Mouse (Mus musculus) kidney, adult 18-20 months (tissue): ENCODE data around the gene Rps5.
"Not testable (repeated sequence)": the region's sequence is repeated elsewhere in the genome, so short reads cannot be mapped to it uniquely, and the experiment has no call there.

ENCODE experiments used
- DNase-seq: peaks from one replicate; pipeline ENCODE4 v3.0.0; 2021

The Rps5 gene

DNA sequence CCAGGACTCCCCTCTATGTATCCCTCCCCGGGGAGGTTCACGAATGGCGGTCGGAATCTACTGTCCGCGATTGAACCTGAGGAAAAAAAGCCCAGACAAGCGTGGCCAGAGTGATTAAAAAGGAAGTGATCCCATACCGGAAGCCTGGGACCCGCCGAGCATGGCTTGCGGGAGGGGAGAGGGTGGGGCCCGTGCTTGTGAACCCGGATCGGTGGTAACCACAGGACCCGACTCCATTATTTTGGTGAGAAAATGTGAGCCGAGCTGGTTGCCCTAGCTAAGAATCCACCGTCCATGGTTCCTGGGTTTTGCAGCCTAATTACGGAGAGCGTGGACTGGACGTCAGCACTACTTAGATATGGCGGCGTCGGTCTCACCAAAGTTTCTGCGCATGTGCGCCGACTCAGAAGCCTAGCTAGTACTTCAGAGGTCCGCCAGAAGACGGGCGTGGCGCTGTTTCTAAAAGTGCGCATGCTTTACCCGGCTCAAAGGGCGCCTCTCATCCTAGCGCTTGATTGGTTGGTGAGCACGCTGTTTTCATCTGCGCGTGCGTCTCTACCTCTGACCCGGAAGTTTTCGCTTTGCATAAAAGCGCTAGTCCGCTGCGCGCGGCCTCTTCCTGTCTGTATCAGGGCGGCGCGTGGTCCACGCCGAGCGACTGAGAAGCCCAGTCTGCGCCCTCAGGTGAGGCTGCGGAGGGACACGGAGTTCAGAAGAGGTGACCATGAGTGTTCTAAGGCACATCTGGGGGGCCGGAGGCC, at the start of gene Rps5:
TSS of gene Rps5 (plus strand) at position 586 of the 761 bp plus-strand sequence.
- DNase-seq: peak; percentile 98

DNA sequence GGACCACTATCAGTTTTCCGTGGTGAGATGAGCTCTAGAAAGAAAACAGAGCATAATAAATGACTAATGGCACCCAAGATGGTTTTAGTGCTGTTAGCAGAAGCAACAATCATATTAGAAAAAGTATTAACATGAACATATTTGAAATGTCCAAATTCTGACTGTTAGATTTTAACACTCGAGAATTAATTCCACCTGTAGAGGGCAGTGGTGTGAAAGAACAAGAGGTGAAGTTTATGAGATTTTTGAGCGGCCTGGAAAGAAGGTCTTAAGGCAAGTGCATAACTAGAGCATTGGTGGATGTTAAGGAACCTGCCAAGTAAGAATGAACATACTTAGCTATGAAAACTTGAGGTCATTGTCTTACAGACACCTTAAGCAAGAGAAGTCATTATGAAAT, 47.8 kb upstream of the Rps5 start:
- DNase-seq: no peak

DNA sequence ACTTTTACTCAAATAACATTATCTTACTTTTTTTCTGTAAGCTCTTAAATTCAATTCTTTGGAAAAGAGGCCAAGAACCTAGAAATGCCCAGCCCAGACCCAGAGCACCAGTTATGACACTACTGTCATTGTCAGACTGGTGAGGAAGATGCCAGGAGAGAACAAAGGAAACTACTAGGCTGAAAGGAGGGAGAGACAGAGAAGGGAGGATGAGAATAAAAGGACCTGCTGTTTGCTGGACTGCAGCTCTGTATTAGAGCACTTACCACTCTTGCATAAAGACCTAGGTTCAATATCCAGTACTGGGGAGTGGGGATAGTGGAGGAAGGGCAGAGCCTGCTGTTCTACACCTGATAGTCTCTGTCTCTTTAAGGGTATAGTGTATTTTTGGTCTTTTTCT, 42.1 kb upstream of the Rps5 start:
- DNase-seq: no peak

DNA sequence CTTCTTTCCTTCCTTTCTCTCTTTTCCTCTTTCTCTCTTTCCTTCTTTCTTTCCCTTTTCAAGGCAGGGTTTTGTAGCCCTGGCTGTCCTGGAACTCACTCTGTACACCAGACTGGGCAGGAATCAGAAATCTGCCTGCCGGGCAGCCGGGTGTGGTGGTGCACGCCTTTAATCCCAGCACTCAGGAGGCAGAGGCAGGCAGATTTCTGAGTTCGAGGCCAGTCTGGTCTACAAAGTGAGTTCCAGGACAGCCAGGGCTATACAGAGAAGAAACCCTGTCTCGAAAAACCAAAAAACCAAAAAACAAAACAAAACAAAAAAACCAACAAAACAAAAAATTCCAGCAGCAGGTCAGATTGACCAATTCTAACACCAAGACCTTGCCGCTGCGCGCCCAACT, 41.6 kb upstream of the Rps5 start:
- DNase-seq: not testable (repeated sequence)

DNA sequence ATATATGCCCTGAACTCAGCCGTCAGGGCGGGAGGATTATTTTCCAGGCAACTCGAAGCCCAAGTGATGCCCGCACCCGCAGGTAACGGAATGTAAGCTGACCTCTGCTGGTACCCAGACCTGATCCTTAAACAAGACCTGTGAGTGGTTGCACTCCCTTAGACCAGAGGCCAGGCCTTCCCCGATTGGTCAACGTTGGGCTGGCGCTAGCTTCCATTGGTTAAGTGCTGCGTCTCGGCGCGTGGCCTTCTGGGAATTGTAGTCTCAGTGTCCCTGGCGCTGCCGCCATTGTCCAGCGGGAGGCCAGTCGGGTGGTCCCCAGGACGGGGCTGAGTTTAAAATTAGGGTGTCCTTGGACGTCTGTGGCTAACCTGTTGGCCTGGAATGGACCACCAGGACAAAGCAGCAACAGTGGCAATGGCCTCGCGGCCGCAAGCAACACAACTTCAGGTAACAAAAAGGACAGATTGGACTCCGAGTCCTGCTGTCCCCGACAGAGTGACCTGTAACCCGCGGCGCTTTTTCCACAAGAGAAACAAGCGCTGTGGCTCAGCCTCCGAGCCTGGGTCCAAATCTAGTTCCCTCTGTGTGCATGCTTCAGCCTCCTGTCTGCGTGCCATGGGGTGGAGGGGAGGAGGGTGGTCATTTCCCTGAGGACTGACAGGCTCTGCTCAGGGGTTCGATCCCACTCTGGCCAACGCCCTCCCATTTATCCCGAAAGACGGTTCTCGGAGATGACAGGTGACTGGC, 41.0 kb upstream of the Rps5 start, which contains the start of gene Zfp128:
TSS of gene Zfp128 (plus strand) at position 267 of the 750 bp plus-strand sequence.
- peak; percentile 94 for DNase-seq

DNA sequence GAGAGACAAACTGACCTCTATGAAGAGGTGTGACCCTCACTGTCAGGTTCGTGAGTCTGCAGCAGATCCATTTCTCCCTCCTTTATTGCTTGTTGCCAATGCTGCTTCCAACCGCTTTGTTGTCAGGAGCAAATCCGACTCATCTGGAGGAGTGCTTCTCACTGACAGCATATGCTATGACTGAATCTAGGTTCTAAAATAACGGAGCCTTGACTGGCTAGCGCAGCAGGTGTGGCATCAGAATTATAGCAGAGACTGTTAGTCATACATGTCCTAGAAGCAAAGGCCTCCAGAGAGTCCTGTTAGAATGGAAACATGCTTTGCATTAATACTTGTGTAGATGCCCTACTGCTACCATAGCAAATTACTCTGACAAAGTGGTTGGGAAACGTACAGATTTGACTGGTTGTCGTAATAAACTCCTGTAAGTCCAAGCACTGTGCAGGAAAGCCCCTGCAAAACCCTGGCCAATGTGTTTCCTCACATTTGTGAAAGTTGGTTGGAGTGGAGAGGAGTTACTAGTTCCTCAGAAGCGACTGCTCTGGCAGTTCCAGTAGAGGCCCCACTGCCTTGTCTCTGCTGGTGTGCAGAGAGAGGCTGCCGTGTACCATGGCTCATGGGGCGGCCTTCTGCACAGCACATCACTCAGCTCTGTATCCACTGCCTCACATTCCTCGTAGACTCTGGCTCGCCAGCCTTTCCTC, 35.4 kb upstream of the Rps5 start:
- DNase-seq: no peak

DNA sequence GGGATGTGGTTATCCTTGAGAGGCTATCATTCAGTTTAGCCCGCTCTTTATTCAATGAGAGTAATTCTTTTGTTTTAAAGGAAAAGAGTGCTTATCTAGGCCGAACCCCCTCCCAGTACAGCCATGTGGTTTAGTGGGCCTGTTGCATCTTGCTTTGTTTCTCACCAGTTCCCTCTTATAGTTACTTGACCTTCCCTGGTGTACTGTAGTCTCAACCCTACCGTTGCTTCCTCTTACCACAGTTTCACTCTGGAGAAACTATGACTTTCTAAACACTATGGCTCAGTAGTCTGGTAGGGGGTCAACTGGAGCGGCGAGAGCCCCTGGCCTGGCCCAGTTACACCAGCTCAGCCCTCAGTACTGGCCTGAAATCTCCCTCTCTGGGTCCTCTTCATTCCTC, 34.5 kb upstream of the Rps5 start:
- no peak for DNase-seq

DNA sequence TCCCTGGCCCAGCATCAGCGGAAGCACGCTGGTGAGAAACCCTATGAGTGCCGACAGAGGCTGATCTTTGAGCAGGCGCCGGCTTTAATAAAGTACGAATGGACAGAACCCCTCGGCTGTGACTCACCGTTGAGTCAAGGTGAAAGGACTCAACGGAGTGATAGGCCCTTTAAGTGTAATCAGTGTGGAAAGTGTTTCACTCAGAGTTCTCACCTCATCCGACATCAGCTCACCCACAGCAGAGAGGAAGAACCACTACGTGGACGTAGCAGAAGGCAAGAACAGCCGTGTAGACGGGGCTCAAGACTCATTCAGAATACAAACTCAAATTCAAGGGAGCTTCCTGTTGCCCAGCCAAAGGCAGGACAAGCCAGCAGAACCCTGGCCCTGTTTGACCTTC, 31.2 kb upstream of the Rps5 start:
- DNase-seq: no peak

DNA sequence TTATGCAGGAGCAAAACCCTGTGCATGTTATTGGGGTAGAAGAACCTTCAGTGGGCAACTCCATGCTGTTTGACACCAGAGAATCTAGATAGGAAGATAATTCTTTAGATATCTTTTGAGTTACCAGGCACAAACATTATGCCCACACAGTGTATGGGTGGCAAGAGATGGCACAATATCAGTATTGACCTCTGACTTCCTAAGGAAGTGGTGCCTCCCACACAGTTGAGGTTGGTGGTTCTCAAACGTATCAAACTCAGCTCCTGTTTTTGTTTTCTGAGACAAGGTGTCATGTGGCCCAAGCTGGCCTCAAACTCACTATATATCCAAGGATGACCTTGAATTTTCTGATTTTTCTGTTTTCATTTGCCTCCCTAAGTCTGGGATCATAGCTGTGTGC, 30.8 kb upstream of the Rps5 start:
- no peak for DNase-seq

DNA sequence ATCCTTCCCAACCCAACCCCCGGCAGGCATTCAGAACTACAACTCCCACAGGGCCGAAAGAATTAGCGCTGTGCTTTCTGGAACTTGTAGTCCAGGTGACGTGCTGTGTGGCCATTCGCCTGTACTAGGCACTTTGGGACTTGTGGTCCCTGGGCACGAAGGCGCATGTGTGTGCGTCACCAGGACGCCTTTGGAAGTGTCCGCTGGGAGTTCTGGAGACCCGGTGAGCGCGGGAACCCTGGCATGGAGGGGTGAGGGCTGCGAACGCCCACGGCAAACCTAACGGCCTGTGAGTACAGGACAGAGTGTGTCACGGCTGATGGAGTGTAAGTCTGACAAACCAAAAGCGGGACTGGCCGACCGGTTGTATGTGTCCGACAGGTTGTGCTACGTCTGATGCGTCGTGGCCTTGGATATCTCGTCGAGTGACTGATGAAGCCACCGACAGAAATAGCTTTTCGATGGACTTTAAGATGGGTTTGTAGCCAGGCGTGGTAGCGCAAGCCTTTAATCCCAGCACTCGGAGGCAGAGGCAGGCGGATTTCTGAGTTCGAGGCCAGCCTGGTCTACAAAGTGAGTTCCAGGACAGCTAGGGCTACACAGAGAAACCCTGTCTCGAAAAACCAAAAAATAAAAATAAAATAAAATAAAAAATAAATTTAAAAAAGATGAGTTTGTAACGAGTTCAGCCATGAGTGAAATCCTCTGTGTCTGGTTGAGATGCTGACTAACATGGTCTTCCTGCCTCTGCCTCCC, 24.3 kb upstream of the Rps5 start, which contains the start of gene Zscan22:
TSS of gene Zscan22 (plus strand) at position 161 of the 756 bp plus-strand sequence.
- peak; percentile 93 for DNase-seq

DNA sequence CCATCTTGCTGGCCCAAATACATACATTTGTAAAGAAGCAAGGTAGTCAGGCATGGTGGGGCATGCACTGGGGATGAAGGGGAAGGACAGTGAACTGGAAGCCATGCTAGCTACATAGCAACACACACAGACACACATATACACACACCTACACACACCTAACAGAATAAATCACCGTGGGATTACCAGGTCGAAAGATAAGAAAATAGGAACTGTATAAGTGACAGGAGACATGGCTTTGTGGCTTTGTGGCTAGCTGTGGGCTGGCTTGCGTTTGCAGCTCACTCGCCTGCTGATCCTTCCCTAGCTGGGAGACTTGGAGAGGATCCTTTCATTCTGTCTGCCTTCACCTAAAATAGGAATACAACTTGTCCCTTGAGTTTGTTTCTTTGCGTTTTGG, 20.6 kb upstream of the Rps5 start:
- DNase-seq: no peak

DNA sequence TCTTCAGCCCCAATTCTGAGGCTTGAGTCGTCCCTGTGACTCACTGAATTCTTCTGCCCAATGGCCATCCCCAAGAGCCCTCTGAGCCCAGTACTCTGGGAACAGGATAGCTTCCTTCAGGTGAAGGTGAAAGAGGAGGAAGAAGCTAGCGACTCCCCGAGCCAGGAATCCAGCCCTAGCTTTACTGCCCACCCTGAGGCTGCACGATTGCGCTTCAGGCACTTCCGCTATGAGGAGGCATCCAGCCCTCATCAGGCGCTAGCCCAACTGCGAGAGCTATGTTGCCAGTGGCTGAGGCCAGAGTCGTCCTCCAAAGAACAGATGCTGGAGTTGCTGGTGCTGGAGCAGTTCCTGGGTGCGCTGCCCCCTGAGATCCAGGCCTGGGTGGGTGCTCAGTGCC, 18.5 kb upstream of the Rps5 start:
- DNase-seq: no peak

DNA sequence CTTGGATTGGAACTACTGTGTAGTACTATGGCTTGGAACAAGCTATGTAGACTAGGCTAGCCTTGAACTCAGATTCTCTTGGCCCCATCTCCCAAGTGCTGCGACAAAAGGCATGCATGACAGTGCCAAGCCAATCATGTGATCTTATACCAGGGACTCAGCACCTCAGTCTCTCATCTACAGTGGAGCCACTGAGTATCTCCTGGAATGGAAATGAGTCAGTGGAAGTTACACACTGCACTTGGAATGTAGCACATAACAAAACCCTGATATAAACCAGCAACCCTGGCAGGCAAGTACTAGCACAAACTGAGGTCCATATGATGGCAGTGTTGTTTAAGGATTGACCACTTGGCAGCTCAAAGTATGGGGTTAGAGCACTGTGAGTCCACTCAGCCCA, 16.9 kb upstream of the Rps5 start:
- no peak for DNase-seq

DNA sequence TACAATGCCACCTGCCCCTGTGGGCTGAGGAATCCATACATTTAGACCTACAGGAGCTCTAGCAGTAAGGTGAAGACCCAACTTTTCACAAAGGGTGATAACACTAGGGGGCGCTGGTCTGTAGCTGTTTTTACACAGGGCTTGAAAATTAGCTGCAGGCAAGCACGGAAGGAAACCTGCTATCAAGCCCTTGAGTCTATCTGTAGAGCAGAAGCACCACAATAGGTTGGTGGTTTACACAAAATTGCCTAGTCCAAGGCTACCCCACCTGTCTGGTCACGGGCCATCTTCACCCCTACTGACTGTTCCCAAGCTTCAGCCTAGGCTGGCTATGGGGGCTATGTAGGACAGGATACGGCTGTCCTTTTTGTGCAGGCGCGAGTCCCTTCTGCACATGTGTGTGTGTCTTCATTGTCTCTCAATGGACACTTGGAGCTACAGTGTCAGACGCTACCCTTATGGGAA, 12.6 kb upstream of the Rps5 start:
- DNase-seq: peak; percentile 81

DNA sequence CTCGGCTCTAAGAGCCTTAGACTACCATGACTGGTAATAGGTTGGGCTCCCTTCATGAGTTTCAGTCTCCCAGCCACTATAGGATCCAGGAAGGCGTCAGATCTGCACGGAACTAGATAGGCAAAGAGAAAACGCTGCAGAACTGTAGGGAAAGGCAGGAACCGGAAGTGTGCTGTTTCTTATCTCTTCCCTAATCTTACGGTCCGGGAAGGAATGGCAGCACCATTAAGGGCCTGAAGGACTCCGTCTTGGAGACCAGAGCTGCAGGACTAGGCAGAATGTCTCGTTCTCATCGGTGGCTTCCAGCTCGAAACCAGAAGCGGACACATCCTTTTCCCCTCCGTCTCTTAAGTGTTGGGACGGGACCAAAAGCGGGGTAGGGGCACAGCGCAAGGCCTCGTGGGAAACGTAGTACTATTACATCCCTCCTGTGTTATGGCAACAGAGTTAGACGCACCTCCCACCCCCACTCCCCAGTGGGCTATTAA, 11.9 kb upstream of the Rps5 start:
- DNase-seq: peak; percentile 72

DNA sequence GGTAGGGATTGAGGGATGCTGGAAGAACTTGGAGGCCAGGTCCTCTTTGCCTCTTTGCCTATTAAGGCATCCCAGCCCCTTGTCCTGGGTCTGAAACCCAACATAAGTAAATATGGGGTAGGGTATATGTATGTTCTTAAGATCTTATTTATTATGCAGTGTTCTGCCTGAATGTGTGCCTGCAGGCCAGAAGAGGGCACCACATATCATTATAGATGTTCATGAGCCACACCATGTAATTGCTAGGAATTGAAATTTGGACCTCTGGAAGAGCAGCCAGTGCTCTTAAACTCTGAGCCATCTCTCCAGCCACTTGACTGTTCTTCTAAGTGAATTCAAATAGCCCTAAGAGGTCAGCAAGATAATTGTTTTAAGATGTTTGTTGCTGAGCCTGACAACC, 8.5 kb upstream of the Rps5 start:
- no peak for DNase-seq

DNA sequence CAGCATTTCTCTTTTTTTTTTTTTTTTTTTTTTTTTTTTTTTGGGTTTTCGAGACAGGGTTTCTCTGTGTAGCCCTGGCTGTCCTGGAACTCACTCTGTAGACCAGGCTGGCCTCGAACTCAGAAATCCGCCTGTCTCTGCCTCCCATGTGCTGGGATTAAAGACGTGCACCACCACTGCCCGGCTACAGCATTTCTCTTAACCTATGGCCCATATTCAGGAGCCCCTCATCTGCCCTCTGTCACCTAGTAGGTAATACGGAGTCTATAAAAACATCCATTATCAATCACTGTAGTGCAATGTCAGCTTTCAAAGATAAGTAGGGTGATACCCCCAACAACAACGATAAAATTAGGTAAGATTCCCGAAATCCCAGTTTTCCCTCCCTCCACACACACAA, 1.6 kb upstream of the Rps5 start:
- DNase-seq: not testable (repeated sequence)

DNA sequence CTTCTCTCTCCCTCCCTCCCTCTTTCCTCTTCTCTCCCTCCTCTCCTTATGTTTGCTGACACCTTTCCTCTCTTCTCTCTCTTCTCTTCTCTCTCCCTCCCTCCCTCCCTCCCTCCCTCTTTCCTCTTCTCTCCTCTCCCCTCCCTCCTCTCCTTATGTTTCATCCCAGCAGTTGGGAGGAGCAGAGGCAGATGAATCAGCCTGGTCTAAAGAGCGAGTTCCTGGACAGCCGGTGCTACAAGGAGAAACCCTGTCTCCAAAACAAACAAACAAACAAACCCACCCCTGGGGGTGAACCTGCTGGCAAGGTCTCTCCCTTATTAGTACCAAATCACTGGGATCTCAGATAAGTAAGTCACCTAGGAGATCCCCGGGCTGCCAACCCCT, 779 bp upstream of the Rps5 start:
- no peak for DNase-seq

DNA sequence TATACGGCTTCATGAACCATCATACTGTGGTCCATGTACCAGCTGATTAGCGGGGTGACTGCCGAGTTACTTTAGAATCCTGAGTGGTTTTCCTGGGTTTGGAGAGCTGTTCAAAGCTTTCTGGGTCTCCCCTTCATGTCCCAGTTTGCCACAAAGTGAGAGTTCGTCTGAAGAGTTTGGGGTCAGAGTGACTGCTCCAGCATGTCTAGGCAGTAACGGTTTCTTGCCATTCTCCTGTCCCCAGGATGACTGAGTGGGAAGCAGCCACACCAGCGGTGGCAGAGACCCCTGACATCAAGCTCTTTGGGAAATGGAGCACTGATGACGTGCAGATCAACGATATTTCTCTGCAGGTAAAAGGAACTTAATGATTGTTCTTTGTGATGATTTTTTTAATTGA, 639 bp downstream of the Rps5 start:
- DNase-seq: no peak

DNA sequence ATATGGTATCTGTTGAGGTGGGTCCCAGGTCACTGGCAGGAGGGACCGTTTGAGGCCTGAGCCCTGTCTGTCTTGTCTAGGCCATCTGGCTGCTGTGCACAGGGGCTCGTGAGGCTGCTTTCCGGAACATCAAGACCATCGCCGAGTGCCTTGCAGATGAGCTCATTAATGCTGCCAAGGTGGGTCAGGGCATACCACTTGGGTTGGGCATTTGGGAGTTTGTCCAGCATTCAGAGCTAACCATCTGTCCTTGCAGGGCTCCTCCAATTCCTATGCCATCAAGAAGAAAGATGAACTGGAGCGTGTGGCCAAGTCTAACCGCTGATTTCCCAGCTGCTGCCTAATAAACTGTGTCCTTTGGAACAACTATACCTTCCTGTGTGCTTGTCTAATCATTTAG, 4.2 kb downstream of the Rps5 start:
- no peak for DNase-seq

DNA sequence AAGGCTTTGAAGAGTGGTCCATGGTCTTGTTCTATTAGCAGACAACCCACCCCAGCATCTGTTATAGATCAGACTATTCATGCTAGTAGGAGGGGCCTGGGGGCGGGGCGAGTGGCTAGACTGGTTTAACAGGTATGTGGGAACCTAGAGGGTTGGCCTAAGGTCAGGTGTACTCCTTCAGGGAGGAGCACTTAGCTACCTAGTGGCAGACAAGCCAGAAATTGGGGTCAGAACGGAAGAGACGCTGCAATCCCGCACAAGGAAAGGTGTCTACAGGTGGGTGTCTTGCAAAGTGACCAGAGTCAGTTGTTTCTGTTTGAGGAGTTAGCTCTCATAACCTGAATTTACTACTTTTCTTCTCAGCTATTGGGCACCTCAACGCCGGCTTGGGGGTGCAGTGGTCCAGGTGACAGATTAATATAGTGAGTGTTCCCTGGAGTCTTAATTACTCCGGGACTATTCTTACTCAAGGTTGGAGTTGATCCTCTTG, 5.1 kb downstream of the Rps5 start, which contains the start of gene Rnf225:
TSS of gene Rnf225 (plus strand) at position 226 of the 490 bp plus-strand sequence.
- peak; percentile 52 for DNase-seq
